Mouse (Mus musculus) forelimb bud, embryonic 11.5 days (tissue): ENCODE measurements around the gene Olfr1232.

Experiments
- DNase-seq: peaks from one replicate; pipeline ENCODE4 v3.0.0-alpha.2; 2012; ENCODE audit warnings: low read depth, low spot score

The Olfr1232 gene

GRCm38 (mm10) chr2:89329575-89329974 is at the start of gene Olfr1232:
Gene Olfr1232 (minus strand): TSS chr2:89329675.
- no peak for DNase-seq

DNA sequence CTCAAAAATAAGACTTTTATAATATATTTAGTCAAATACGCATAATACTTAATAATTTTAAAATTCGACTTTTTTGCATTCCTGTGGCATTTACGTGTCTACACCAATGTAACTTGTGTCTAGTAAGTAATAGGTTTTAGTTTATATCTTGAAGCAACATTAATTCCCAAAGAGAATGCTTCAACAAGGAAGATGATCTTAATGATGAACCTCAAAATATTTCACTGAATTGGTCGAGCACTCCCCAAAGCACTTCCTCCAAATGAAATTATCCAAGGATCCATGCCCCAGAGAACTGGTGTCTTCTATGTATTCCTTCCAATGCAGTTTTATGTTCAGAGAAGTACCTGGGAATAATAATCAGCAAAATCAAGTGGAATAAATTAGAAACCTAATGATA is 35.3 kb upstream of the Olfr1232 start, which contains the start of gene Olfr1234:
Gene Olfr1234, minus strand, starts transcription at position 101 of the 400 bp plus-strand sequence.
- DNase-seq, result no peak

DNA sequence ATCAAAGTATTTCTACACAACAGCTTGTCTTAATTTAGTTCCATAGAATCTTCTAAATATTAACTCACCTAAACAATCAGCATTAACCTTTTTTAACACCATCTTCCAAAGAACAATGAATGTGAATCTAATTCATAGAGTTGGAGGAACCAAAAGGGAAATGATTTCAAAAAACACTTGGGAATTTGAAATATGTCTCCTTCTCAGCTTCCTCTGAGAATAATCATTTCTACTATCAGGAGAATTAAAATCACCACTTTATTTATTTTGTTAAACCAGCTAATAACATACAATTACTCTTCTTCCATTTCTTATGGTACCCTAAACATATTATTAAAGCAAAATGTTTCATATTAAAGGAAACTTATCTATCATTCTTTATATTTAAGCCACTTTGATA is 12.8 kb upstream of the Olfr1232 start, which contains the start of gene Olfr1233:
Gene Olfr1233, minus strand, starts transcription at position 101 of the 400 bp plus-strand sequence.
- no peak for DNase-seq

GRCm38 (mm10) chr2:89306974-89307373 is 22.5 kb downstream of the Olfr1232 start, which contains the start of gene Olfr1231:
Gene Olfr1231 (minus strand): TSS chr2:89307074.
- no peak for DNase-seq

- no peak for DNase-seq
Observed at GRCm38 (mm10) chr2:89297168-89297567, 32.3 kb downstream of the Olfr1232 start, which contains the start of gene Olfr1230. Gene Olfr1230 (minus strand): TSS chr2:89297268.

- DNase-seq, result no peak
Observed at GRCm38 (mm10) chr2:89287914-89288313, 41.6 kb downstream of the Olfr1232 start, which contains the start of gene Olfr1229. Gene Olfr1229 (minus strand): TSS chr2:89288014.
